Mouse (Mus musculus): Measurements from ENCODE around the gene Cluap1.
A peak's percentile ranks its signal among the peaks of the same experiment; 100 is the strongest.

Gene Cluap1

GRCm38 (mm10) chr16:3908537-3909111 lies at the start of gene Cluap1, which contains the start of gene 1700037C18Rik:
TSS of gene Cluap1 (plus strand) at chr16:3908801.
TSS of gene 1700037C18Rik (minus strand) at chr16:3908689.
- DNase-seq (ENCODE audit: low spot score in 2 of 2), result peak; percentile 74 to 82

GRCm38 (mm10) chr16:3859254-3859653 lies 49.3 kb upstream of the Cluap1 start:
- DNase-seq (ENCODE audit: low spot score in 2 of 2), result no peak

GRCm38 (mm10) chr16:3871815-3872214 lies 36.8 kb upstream of the Cluap1 start:
- DNase-seq (ENCODE audit: low spot score in 2 of 2), result no peak

GRCm38 (mm10) chr16:3872216-3873047 lies 36.2 kb upstream of the Cluap1 start, which contains the start of gene Naa60:
TSS of gene Naa60 (plus strand) at chr16:3872375.
- peak; percentile 89 to 92 for DNase-seq (ENCODE audit: low spot score in 2 of 2)

- DNase-seq (ENCODE audit: low spot score in 2 of 2), result no peak
Measured at GRCm38 (mm10) chr16:3876346-3876745, 32.3 kb upstream of the Cluap1 start.

GRCm38 (mm10) chr16:3884201-3885064 lies 24.2 kb upstream of the Cluap1 start, which contains the start of the genes Zfp597 and Gm20695:
TSS of gene Zfp597 (minus strand) at chr16:3884561.
TSS of gene Gm20695 (plus strand) at chr16:3884648.
- DNase-seq (ENCODE audit: low spot score in 2 of 2), result peak; percentile 87 to 92

GRCm38 (mm10) chr16:3885065-3885670 lies 23.4 kb upstream of the Cluap1 start:
- DNase-seq (ENCODE audit: low spot score in 2 of 2), result no peak

GRCm38 (mm10) chr16:3891621-3892295 lies 16.8 kb upstream of the Cluap1 start:
- no peak for DNase-seq (ENCODE audit: low spot score in 2 of 2)

- DNase-seq (ENCODE audit: low spot score in 2 of 2), result no peak
Measured at GRCm38 (mm10) chr16:3893739-3894138, 14.9 kb upstream of the Cluap1 start.

- peak; percentile 19 to 32 for DNase-seq (ENCODE audit: low spot score in 2 of 2)
Measured at GRCm38 (mm10) chr16:3895173-3895792, 13.3 kb upstream of the Cluap1 start.

GRCm38 (mm10) chr16:3896046-3896445 lies 12.6 kb upstream of the Cluap1 start:
- DNase-seq (ENCODE audit: low spot score in 2 of 2), result no peak

- DNase-seq (ENCODE audit: low spot score in 2 of 2), result no peak
Measured at GRCm38 (mm10) chr16:3896553-3896952, 12.0 kb upstream of the Cluap1 start.

- no peak for DNase-seq (ENCODE audit: low spot score in 2 of 2)
Measured at GRCm38 (mm10) chr16:3907471-3907870, 1.1 kb upstream of the Cluap1 start.

- no peak for DNase-seq (ENCODE audit: low spot score in 2 of 2)
Measured at GRCm38 (mm10) chr16:3909118-3909517, 517 bp downstream of the Cluap1 start.

- DNase-seq (ENCODE audit: low spot score in 2 of 2), result no peak
Measured at GRCm38 (mm10) chr16:3920756-3921155, 12.2 kb downstream of the Cluap1 start.

- no peak for DNase-seq (ENCODE audit: low spot score in 2 of 2)
Measured at GRCm38 (mm10) chr16:3923515-3923914, 14.9 kb downstream of the Cluap1 start.

GRCm38 (mm10) chr16:3923966-3924365 lies 15.4 kb downstream of the Cluap1 start:
- DNase-seq (ENCODE audit: low spot score in 2 of 2), result no peak

GRCm38 (mm10) chr16:3928582-3928981 lies 20.0 kb downstream of the Cluap1 start:
- DNase-seq (ENCODE audit: low spot score in 2 of 2), result no peak

- no peak for DNase-seq (ENCODE audit: low spot score in 2 of 2)
Measured at GRCm38 (mm10) chr16:3929151-3929550, 20.6 kb downstream of the Cluap1 start.

- DNase-seq (ENCODE audit: low spot score in 2 of 2), result no peak
Measured at GRCm38 (mm10) chr16:3933536-3933935, 24.9 kb downstream of the Cluap1 start.

Measured in thymus, postnatal 10 days (tissue).